Mouse (Mus musculus) liver, embryonic 13.5 days (tissue): ENCODE measurements around the gene Zfand6. TPM values are rescaled to one million over a fixed set of nuclear protein-coding genes. Genes with fewer than 3 reads are reported as not detected.

Source experiments
- polyA plus RNA-seq: library from polyadenylated mRNA; unstranded; fragments of >200 nt; fragmentation: Nextera tagmentation; extraction: Ambion mirVana; gene quantifications from 2 replicates; pipeline ENCODE4 v1.2.1, GENCODE M21; 2015

Gene Zfand6
- polyA plus RNA-seq, 1 experiment from 2014 or later, result 129 TPM

Other genes with a start within 250 kb of the Zfand6 start
- gene Gm2115, start 161.0 kb downstream of the Zfand6 start, polyA plus RNA-seq, result 0.02 and 0.09 TPM in 2 replicates
- gene Fah, start 83.2 kb downstream of the Zfand6 start, polyA plus RNA-seq, result 23.3 and 25.4 TPM in 2 replicates
- not detected in 2 replicates for gene Olfr291, start 163.6 kb upstream of the Zfand6 start, polyA plus RNA-seq